Mouse (Mus musculus): Measurements from ENCODE around the gene P2ry14. TPM values are rescaled to one million over a fixed set of nuclear protein-coding genes. Genes with fewer than 3 reads are reported as not detected.

Gene P2ry14
- 20.3 and 21.5 TPM in 2 replicates for polyA plus RNA-seq (2015; fragmentation: Nextera tagmentation; extraction: Ambion mirVana)

DNA sequence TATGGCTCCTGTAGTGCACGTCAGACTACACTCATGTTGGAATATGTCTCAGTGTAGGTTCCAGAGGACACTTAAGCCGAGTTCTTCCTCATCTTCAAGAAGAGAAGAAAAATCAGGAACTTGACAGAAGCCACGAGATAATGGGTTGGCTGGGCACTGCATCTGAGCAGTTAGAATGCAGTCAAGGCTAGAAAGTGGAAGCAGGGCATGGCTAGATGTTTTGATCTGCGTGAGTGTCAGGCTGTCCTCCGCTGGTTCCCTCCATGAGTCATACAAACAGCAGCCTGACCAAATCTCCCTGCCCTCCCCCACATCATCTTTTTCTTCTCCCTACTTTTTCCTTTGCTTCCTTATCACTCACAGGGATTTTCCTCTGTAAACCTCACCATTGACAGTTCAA lies at the start of gene P2ry14:
P2ry14 (minus strand) TSS at position 195 of the 400 bp plus-strand sequence.
- Histone ChIP-seq H3K9ac (ENCODE audit: low read depth, low read length) (no peak within 1 kb of the TSS), H3K27me3 (replicated peaks; ENCODE audit: control insufficient read depth, insufficient read depth, low read length) (no peaks in the 10 kb centered on the region), H3K4me2 (replicated peaks; ENCODE audit: low read depth) (no peak within 1 kb of the TSS), H3K36me3 (ENCODE audit: control insufficient read depth, insufficient read depth) (no peaks in the 10 kb centered on the region), H3K9me3 (ENCODE audit: control insufficient read depth) (no peaks in the 10 kb centered on the region), H3K4me3 (ENCODE audit: low read depth, low read length) (no peak within 1 kb of the TSS), H3K27ac (ENCODE audit: low read depth, low read length) (no peak within 1 kb of the TSS), H3K4me1 (replicated peaks; ENCODE audit: control insufficient read depth, insufficient read depth, low read length) (no peaks in the 10 kb centered on the region)
- no peak for ATAC-seq
- WGBS: 62% methylated on average over 5 of the region's 5 CpGs
- no peak for TF ChIP-seq CTCF (IDR thresholded peaks at IDR 0.05; ENCODE audit: low read depth)

DNA sequence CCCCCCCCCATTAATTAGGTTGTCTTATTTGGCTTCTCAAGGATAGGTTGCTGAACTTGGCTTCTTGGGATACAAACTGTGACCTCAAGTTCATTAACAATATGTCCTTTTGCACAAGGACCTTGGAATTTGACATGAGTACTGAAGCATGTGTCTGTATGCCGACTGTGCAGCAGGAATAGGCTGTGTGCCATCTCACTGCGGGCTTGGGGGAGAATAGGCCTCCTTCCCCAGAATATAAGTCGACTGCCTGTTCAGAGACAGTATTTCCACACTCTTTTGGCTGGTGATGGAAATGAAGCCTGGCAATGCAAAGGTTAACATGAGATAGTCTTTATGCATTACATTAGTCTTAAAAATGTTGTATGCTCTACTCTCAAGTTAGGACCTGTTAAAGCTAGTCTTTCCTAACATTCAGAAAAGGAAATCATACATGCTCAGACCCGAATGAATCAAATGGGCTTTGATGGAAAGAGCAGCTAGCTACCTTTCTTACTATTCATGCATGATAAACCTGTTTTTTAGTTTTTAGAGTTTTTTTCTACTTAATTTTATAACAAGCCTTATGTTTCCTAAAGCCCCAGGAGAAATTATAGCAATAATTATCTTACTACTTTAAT lies 44.0 kb upstream of the P2ry14 start:
- WGBS: 81% methylated on average over 4 of the region's 4 CpGs
- Histone ChIP-seq H3K4me3 (ENCODE audit: low read depth, low read length) (no peak overlapping the region), H3K4me2 (replicated peaks; ENCODE audit: low read depth) (no peak overlapping the region), H3K9me3 (ENCODE audit: control insufficient read depth) (no peaks in the 10 kb centered on the region), H3K9ac (ENCODE audit: low read depth, low read length) (no peak overlapping the region), H3K27me3 (replicated peaks; ENCODE audit: control insufficient read depth, insufficient read depth, low read length) (no peaks in the 10 kb centered on the region), H3K4me1 (replicated peaks; ENCODE audit: control insufficient read depth, insufficient read depth, low read length) (no peaks in the 10 kb centered on the region), H3K36me3 (ENCODE audit: control insufficient read depth, insufficient read depth) (no peaks in the 10 kb centered on the region), H3K27ac (ENCODE audit: low read depth, low read length) (no peak overlapping the region)
- no peak for ATAC-seq
- TF ChIP-seq CTCF (IDR thresholded peaks at IDR 0.05; ENCODE audit: low read depth): no peak

DNA sequence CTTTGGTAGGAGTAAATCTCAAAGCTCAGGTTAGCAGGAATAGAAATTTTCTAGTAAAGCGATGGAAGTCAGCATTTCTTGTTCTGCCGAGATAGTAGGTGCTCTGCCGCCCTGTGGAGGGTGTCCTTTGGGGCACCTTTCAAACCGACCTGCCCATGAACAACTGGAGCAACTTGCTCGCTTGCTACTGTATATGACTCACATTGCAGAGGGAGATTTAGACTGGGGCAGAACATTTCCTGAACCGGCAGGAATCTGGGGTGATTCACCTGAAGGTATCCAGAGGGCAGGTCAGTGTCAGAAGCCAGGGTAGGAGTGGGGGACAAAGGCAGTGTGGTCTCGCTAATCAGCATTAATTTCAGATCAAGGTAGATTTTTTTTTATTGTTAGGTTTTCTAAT lies 41.5 kb upstream of the P2ry14 start, which contains the start of gene Gpr87:
Gpr87 (minus strand) TSS at position 167 of the 400 bp plus-strand sequence.
- Histone ChIP-seq H3K27me3 (replicated peaks; ENCODE audit: control insufficient read depth, insufficient read depth, low read length) (no peaks in the 10 kb centered on the region), H3K9ac (ENCODE audit: low read depth, low read length) (no peak within 1 kb of the TSS), H3K4me1 (replicated peaks; ENCODE audit: control insufficient read depth, insufficient read depth, low read length) (no peaks in the 10 kb centered on the region), H3K27ac (ENCODE audit: low read depth, low read length) (no peak within 1 kb of the TSS), H3K4me2 (replicated peaks; ENCODE audit: low read depth) (no peak within 1 kb of the TSS), H3K36me3 (ENCODE audit: control insufficient read depth, insufficient read depth) (no peaks in the 10 kb centered on the region), H3K4me3 (ENCODE audit: low read depth, low read length) (no peak within 1 kb of the TSS), H3K9me3 (ENCODE audit: control insufficient read depth) (no peaks in the 10 kb centered on the region)
- no peak for TF ChIP-seq CTCF (IDR thresholded peaks at IDR 0.05; ENCODE audit: low read depth)
- 73% methylated on average over 7 of the region's 7 CpGs for WGBS
- no peak for ATAC-seq

DNA sequence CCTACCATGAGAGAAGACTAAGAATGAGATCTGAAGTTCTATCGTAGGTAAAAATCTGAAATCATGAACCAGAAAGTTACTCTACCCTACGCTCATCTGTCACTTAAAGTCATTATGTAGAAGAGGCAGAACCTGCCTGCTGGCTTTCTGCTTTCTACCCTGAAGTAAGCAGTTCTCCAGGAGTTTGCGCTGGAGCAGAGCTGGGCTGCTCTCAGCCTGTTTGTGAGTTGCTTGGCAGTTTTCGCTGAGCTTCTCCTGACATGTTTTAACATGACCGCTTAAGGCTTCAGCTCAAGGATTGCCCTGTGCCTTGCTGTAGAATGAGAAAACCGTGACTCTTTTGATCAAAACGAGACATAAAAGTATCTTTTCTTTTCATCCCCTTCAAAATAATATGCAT lies 40.7 kb upstream of the P2ry14 start:
- no peak for TF ChIP-seq CTCF (IDR thresholded peaks at IDR 0.05; ENCODE audit: low read depth)
- H3K9ac ChIP-seq (ENCODE audit: low read depth, low read length): no peak overlapping the region
- H3K4me1 ChIP-seq (replicated peaks; ENCODE audit: control insufficient read depth, insufficient read depth, low read length): no peaks in the 10 kb centered on the region
- no peaks in the 10 kb centered on the region for H3K27me3 ChIP-seq (replicated peaks; ENCODE audit: control insufficient read depth, insufficient read depth, low read length)
- H3K27ac ChIP-seq (ENCODE audit: low read depth, low read length): no peak overlapping the region
- no peaks in the 10 kb centered on the region for H3K9me3 ChIP-seq (ENCODE audit: control insufficient read depth)
- no peak for ATAC-seq
- H3K36me3 ChIP-seq (ENCODE audit: control insufficient read depth, insufficient read depth): no peaks in the 10 kb centered on the region
- H3K4me2 ChIP-seq (replicated peaks; ENCODE audit: low read depth): no peak overlapping the region
- 91% methylated on average over 7 of the region's 7 CpGs for WGBS
- no peak overlapping the region for H3K4me3 ChIP-seq (ENCODE audit: low read depth, low read length)

DNA sequence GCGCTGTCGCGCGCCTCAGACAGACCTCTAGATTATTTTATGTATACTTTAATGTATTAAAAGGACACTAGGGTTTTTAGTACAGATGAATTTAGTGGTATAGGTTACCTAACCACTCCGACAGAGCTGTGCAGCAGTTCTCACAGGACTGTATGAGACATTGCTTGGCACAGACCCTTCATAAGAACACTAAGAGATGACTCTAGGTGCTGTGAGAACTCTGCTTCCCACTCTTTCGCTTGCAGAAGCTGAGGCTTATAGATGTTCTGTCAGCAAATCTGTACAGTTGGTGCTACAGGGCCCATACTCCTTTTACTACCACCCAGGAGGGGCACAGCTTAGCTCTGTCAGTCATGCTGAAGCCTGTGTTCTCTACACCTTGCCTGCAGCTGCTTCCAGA lies 38.3 kb upstream of the P2ry14 start:
- no peak for TF ChIP-seq CTCF (IDR thresholded peaks at IDR 0.05; ENCODE audit: low read depth)

DNA sequence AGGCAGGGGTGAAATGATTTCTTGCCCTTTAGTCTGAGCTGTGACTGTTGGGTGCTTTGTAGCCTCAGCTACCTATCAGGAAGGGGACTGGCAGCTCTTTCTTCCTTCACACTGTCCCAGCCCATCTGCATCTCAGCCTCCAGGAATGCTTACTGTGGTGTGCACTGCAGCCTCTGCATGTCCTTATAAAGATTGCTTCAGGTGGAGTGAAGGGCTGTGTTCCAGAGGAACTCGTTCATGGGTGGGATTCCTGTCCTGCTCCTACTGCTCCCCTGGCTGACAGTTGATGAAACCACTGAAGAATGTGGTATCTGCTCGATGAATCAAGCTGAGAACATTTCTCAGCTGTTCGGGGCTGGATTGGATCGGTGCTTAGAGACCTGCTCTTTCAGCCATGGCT lies 33.9 kb upstream of the P2ry14 start:
- TF ChIP-seq CTCF (IDR thresholded peaks at IDR 0.05; ENCODE audit: low read depth): no peak
- no peaks in the 10 kb centered on the region for H3K4me1 ChIP-seq (replicated peaks; ENCODE audit: control insufficient read depth, insufficient read depth, low read length)
- ATAC-seq: no peak
- no peak overlapping the region for H3K27ac ChIP-seq (ENCODE audit: low read depth, low read length)
- H3K4me3 ChIP-seq (ENCODE audit: low read depth, low read length): no peak overlapping the region
- no peak overlapping the region for H3K4me2 ChIP-seq (replicated peaks; ENCODE audit: low read depth)
- no peak overlapping the region for H3K9ac ChIP-seq (ENCODE audit: low read depth, low read length)
- no peaks in the 10 kb centered on the region for H3K36me3 ChIP-seq (ENCODE audit: control insufficient read depth, insufficient read depth)
- H3K27me3 ChIP-seq (replicated peaks; ENCODE audit: control insufficient read depth, insufficient read depth, low read length): no peaks in the 10 kb centered on the region
- H3K9me3 ChIP-seq (ENCODE audit: control insufficient read depth): no peaks in the 10 kb centered on the region
- WGBS: 69% methylated on average over 4 of the region's 4 CpGs

More for the DNA sequence above, 38.3 kb upstream of the P2ry14 start:
- H3K4me3 ChIP-seq (ENCODE audit: low read depth, low read length): no peak overlapping the region
- H3K4me1 ChIP-seq (replicated peaks; ENCODE audit: control insufficient read depth, insufficient read depth, low read length): no peaks in the 10 kb centered on the region
- no peaks in the 10 kb centered on the region for H3K9me3 ChIP-seq (ENCODE audit: control insufficient read depth)
- H3K27ac ChIP-seq (ENCODE audit: low read depth, low read length): no peak overlapping the region
- no peak overlapping the region for H3K4me2 ChIP-seq (replicated peaks; ENCODE audit: low read depth)
- no peak for ATAC-seq
- H3K9ac ChIP-seq (ENCODE audit: low read depth, low read length): no peak overlapping the region
- 94% methylated on average over 6 of the region's 6 CpGs for WGBS
- H3K36me3 ChIP-seq (ENCODE audit: control insufficient read depth, insufficient read depth): no peaks in the 10 kb centered on the region
- no peaks in the 10 kb centered on the region for H3K27me3 ChIP-seq (replicated peaks; ENCODE audit: control insufficient read depth, insufficient read depth, low read length)

All from intestine, postnatal 0 days (tissue).